Mouse (Mus musculus) left cerebral cortex, adult 8-10 months (tissue): ENCODE measurements around the gene Rbm15. TPM values are rescaled to one million over a fixed set of nuclear protein-coding genes. Genes with fewer than 3 reads are reported as not detected.
A peak's percentile ranks its signal among the peaks of the same experiment; 100 is the strongest.
"Not testable (repeated sequence)": the region's sequence is repeated elsewhere in the genome, so short reads cannot be mapped to it uniquely, and the experiment has no call there.

Experiments used
- DNase-seq, 2 experiments: peaks; one replicate each; pipeline ENCODE4 v3.0.0; 2022; ENCODE audit warnings: low spot score in 2 of 2
- total RNA-seq, 4 experiments: library from RNA; stranded (reverse); gene quantifications; 2 replicates each; pipeline ENCODE4 v1.2.4; 2022

Rbm15 gene
- total RNA-seq, 4 experiments from 2014 or later, result 25.5 to 27.4 (median 26.5) TPM

DNA sequence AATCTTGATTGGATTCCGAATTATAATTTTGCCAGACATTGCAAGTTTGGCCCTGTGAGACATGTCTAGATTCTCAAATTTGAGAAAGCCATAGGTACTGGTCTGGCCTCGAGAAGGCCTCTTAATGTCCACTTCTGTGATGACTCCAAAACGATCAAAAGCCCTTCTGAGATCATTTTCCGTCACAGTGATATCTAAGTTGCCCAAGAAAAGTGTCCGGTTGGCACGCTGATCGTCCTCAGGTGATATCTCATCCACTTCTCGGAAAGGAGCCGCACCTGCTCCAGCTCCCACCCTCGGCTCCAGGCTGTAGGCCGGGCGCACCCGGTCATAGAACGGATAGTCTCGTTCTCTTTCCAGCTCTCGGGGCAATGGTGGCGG is 1.7 kb downstream of the Rbm15 start:
- no peak for DNase-seq

DNA sequence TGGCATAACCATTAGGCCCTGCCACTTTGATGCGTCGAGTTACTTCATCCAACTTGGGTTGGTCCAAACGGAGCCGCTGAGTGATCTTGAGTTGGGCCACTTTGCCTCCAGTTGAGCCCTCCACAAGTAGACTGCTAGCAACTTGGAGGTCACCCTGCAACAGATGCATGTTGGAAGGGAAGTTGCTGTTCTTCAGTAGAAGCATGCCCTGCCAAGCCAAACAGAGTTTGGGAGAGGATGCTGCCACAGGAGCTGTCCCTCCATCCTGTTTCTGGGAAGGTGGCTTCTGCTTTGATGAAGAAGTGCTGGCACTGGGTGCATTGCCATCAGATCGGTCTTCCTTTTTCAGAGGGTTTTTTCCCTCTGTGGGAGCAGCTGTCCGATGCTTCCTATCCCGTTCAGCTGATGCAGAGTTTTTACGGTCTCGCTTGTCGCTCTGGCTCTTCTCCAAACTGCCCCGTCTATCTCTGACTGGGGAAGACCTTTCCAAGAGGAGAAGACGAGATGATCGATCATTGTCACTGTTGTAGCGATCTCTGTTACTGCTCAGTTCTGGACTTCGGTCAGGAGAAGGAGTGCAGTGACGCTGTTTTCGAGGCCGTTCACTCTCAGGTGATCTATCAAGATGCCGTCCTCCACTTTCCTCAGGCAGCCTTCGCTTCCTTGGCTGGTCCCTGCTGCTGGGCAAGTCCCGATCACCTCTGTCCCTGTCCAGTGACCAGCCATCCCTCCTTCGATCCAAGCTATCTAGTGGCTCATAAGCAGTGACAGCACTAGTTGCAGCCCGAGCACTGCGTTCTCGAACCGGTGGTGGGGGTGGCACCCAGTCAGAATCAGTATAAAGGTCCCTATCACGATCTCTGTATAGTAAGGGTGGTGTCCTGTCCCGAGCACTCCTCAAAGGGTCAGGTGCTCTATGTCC is 2.7 kb downstream of the Rbm15 start:
- peak; percentile 5 to 16 for DNase-seq

DNA sequence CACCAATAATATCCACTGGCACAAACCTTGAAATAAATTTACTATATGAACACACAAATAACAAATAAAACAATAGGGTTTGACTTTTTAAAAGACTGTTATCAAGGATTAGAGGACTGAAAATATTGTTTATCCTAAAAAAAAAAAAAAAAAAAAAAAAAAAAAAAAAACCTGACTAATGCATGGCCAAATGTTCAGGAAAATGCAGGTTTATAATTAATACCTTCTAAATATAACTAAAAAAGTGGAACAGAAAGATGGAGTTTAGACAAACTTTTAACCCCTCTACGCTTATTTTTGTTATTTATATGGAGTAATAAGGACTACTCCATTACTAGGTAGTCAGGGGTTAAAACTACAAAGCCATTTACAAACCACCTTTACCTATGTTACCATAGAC is 7.0 kb downstream of the Rbm15 start:
- DNase-seq, result no peak

DNA sequence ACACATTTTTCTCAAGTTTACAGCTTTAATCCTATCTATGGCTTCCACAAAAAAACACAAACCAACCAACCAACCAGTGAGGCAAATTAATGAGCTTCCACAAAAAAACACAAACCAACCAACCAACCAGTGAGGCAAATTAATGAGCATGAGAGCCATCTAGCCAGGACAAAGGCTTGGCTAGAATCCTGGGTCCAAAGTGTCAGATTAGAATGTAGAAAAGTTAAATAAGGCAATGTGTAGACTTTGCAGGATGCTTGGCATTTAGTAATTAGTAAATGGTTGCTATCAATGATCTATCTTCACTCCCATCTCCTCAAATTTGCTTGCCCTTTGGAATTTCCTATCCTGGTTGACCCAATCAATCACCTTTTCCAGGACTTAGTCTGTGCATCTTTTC is 11.7 kb downstream of the Rbm15 start:
- DNase-seq, result no peak

DNA sequence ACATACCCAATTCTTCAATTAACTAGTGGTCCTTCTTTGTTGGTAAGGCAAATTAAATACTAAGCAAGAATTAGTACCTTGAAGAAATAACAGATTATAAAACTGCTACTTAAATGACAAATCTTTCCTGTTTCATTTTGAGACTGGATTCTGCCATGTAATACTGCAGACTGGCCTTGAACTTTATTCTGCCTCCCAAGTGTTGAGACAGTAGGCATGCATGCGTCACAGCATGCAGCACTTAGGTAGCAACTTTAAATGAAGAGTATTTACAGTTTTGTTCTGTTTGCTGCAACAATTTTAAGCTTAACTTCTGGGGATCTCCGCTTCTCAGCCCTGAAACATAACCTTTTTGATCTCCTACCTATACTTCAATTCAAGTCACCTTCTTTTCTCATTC is 12.3 kb downstream of the Rbm15 start:
- DNase-seq, result no peak

DNA sequence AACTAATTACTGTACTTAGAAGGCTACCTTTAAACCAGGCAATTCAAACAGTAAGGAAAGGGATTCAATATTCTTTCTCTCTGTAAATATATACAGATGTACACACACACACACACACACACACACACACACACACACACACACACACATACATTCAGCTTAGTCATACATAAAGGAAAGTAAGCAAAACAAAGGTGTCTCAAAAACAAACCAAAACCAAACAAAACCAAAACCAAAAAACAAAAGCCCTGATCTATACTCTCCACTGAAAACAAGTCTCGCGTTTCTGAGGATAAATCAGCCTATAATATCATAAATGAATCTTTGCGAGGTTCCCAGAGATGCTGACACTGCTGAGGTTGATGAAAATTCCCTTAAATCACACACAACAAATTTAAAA is 16.1 kb downstream of the Rbm15 start:
- DNase-seq, result no peak

DNA sequence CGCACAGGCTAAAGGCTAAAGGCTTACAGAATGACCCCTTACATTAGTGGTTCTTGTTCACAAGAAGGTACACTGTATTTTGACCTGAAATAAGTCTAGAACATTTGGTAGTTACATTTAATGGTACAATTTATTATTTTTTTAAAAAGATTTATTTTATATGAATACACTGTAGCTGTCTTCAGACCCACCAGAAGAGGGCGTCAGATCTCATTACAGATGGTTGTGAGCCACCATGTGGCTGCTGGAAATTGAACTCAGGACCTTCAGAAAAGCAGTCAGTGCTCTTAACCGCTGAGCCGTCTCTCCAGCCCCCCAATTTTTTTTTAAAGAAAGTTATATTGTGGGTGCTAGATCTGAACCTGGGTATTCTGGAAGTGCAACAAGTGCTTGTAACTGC is 36.6 kb downstream of the Rbm15 start:
- not testable (repeated sequence) for DNase-seq

DNA sequence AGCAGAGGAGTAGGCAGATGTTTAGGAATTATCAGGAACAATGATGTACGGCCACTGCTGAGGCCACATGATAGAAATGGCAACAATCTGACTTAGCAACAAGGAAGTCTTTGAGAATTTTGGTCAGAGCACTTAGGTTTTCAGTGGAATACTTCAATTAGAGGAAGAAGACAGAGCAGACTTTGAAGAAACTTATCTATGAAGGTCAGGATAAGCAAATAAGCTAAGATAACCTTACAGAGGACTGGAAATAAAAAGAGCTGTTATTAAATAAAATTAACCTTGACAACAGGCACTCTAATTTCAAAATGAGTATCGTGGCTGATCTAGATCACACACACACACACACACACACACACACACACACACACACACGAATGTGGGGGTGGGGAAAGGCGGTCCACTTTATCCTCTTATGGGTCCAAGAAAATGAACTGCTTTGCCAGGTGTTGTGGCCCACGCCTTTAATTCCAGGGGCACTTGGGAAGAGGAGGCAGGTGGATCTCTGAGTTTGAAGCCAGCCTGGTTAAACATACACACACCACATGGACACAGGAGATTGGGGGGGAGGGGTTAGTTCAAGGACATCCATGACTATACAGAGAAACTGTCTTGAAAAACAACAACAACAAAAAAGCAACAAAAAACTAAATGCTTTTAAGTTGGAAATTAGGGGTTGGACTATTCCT is 37.7 kb downstream of the Rbm15 start:
- DNase-seq, result no peak

DNA sequence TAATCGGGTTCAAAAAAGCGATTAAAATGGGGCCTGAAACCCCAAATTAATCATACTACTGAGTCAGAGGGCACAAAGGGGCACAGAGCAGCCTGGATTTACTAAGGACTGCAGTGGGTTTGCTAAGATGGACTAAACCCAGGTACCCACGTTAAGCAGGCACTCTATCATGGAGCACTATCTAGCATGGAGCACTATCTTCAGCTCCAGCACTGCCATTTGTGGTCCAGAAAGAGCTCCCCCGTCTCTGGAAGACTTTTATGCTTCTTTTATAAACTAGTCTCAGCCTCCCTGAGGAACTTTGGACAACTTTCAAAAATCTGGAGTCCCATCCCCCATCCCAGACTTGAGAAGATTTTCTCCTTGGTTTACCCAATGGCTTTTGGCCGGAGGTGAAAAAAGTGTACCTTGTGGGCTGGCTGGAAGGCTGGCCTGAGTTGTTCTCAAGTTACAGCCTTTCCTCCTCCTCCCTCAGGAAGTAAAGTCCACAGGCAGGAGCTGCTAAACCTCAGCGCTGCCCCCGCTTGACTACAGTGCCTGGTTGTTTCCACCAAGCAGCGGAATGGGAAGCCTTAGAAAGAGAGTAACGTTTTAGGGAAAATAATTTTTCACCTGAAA is 42.6 kb downstream of the Rbm15 start, which contains the start of gene Slc16a4:
Slc16a4 (plus strand) TSS at position 467 of the 618 bp plus-strand sequence.
- DNase-seq, result no peak

DNA sequence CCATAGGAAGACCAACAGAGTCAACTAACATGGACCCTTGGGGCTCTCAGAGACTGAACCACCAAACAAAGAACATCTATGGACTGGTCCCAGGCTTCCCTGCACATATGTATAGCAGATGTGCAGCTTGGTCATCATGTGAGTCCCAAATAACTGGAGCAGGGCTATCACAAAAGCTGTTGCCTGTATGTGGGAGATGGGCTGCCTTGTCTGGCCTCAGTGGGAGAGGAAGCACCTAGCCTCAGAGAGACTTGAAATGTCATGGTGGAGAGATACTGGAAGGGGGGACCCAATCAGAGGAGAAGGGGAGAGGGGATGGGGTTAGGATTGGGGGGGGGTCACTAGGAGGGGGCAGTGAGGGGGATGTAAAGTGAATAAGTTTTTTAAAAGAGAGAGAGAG is 46.1 kb downstream of the Rbm15 start:
- no peak for DNase-seq

DNA sequence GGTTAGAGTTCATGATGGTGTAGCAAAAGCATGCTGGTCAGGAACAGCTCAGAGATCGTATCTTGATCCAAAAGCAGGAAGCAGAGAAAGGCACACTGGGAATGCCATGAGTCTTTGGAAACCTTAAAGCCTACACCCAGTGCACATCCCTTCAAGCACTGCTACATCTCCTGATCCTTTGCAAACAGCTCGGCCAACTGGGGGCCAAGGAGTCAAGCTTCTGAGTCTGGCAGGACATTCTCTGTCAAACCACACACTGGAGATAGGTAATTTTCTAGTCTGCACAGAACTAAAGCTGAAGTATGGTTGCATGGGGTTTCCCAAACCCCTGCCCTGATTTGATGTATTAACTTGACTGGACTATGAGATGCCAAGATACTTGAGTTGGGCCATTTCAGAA is 47.4 kb downstream of the Rbm15 start:
- no peak for DNase-seq

DNA sequence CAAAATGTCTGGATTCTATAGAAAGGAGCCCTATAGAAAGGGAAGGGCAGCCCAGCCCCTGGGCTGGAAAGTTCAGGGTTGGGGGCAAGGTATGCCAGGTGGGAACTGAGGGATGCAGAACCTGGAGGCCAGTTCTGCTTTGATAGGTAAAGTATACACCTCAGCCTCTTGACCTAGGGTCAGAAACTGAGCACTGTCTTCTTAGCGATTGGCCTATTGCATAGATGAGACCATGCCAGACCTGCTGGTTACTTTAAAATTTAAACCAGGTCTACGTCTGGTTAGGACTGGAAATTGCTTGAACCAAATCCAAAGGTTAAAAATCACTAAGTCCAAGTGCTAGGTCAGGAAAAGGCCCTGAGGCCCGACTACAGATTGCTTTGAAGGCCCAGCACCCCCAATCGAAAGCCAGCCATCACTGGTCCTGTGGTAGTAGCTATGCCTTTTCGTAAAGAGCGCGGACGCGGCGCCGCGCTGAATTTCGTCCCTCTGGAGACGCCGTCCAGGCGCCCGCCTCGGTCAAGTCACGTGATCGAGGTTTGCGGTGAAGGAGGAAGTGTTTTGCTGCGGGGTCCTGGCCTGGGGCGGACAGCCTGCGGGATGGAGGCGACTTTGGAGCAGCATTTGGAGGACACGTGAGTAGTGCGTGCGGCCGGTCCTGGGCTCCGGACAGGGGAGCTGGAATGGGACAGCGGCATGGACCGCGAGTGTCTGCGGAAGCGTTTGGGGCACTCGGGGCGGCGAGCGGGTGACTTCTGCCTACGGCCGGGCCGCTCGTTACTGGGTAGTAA is 54.8 kb downstream of the Rbm15 start, which contains the start of gene Lamtor5:
Lamtor5 (plus strand) TSS at position 380 of the 791 bp plus-strand sequence.
- DNase-seq, result peak; percentile 90 to 94

DNA sequence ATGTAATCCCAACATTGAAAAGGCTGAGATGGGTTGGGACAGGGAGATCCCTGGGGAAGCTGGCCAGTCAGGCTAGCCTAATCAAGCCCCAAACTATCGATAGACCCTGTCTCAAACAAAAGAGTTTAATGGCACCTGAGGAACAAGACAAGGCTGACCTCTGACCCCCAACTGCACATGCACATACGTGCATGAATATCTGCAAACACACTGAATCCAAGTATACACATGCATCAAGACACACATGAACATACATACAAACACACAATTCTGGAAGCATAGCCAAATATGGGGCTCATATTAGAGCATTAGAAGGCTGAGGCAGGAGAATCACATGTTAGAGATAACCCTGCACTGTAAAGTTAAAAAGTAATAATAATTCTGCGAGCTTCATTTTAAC is 56.8 kb downstream of the Rbm15 start:
- no peak for DNase-seq

DNA sequence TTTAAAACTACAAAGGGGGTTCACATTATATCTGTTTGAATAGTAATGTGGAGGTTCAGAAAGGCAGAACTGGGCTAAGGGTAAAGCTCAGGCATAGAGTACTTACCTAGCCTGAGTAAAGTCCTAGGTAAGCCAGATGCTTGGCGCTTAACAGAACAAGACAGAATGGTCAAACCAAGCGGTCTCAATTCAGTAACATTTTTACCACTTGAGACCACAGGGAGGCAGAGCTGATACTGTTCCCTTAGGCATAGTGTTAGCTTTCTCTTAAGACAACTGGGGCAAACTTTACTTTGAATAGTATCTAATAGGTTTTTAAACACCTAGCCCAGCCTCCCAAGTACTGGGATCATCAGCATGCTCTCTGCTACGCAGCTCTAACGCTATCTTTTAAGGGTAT is 57.5 kb downstream of the Rbm15 start:
- no peak for DNase-seq

Other genes with a start within 250 kb of the Rbm15 start
- 100 to 1,000 TPM; 121 to 161 (median 143) TPM for gene Kcna2, start 232.5 kb downstream of the Rbm15 start, total RNA-seq
- under 1 TPM in 3 of 4 experiments, not detected in 1; 0.16 to 0.65 (median 0.61) TPM for gene Kcna10, start 150.6 kb downstream of the Rbm15 start, total RNA-seq
- under 1 TPM in 1 of 4 experiments, not detected in 3; 0.37 TPM for gene Cym, start 111.9 kb downstream of the Rbm15 start, total RNA-seq
- gene A630076J17Rik, start 103.1 kb downstream of the Rbm15 start, total RNA-seq, result not detected
- gene Prok1, start 94.0 kb downstream of the Rbm15 start, total RNA-seq, result under 1 TPM in 1 of 4 experiments, not detected in 3; 0.11 TPM
- gene Lamtor5, start 54.8 kb downstream of the Rbm15 start, total RNA-seq, result 10 to 100 TPM; 61.9 to 70.2 (median 63.6) TPM
- 1 to 10 TPM; 1.3 to 1.9 (median 1.7) TPM for gene Slc16a4, start 42.4 kb downstream of the Rbm15 start, total RNA-seq
- gene Kcnc4, start 125.9 kb upstream of the Rbm15 start, total RNA-seq, result 10 to 100 TPM; 59.7 to 66.2 (median 61.6) TPM
- gene Slc6a17, start 184.3 kb upstream of the Rbm15 start, total RNA-seq, result 100 to 1,000 TPM; 328 to 391 (median 344) TPM
- under 1 TPM in 1 of 4 experiments, not detected in 3; 0.70 TPM for gene Ubl4b, start 221.4 kb upstream of the Rbm15 start, total RNA-seq